Mouse (Mus musculus): ENCODE results near the gene Slc47a2. TPM values are rescaled to one million over a fixed set of nuclear protein-coding genes. Genes with fewer than 3 reads are reported as not detected.

The Slc47a2 gene
- polyA plus RNA-seq, 1 experiment from 2014 or later: not detected

DNA sequence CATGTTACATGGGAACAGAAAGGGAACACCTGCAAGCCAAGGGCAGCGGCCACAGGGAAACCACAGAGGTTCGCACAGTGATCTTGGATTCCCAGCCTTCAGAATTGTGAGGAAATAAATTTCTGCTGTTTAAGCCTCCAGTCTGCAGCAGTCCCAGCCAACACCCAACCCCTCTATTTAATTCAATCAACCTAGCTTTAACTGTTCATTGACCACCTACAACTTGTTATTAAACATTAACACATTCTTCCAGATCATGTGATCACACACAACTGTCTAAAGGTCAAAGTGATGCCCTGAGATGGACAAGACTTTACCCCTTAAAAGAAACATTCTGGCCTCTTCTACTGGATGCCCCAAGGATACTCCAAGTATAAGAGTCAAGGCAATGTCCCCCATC lies 26.0 kb upstream of the Slc47a2 start:
- Histone ChIP-seq H3K4me3 (ENCODE audit: low read depth, low read length) (no peak overlapping the region), H3K9ac (ENCODE audit: low read length) (no peak overlapping the region), H3K36me3 (ENCODE audit: control insufficient read depth, insufficient read depth, low read length) (no peaks in the 10 kb centered on the region), H3K27me3 (ENCODE audit: control insufficient read depth, insufficient read depth, low read length) (no peaks in the 10 kb centered on the region), H3K9me3 (ENCODE audit: control insufficient read depth, low read length) (no peaks in the 10 kb centered on the region), H3K4me2 (ENCODE audit: low read depth) (no peak overlapping the region), H3K27ac (ENCODE audit: low read depth, low read length) (no peak overlapping the region), H3K4me1 (ENCODE audit: control insufficient read depth, insufficient read depth, low read length) (no peaks in the 10 kb centered on the region)
- no peak for ATAC-seq (ENCODE audit: insufficient read depth, low FRiP score, low TSS enrichment)
- no peak for DNase-seq (ENCODE audit: low spot score)
- 97% methylated on average over 2 of the region's 2 CpGs for WGBS

DNA sequence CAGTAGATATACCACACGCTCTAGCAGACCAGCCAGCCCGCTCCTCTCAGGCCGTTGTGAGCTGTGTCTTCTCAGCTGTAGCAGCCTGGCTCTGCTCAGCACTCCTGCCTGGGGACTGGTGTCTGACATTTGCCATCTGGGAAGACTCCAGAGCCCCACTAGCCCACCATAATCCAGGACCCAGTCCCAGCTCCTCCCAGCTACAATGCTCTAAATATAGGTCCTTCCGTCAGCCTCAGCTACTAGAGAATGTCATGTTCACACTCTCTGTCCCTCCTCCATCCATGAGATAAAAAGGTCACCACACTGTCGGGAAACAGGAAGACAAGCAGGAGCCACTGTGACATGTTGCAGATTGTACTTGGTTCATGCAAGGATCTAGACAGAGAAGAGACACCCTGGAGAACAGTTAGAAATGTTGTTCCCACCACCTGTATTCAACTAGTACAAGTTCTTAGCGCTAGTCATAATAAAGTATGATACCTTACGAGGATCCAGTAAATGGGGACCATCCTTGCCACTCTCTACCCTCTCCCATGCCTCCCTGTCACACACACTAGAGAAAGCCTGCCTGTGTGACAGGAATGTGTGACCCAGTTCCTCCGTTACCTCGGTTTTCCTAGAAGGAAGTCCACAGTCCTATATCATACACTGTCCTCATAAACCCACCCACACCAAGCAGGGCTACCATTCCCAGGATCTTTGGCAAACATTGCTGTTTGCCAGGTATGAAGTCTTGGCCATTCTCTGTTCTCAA lies 24.0 kb upstream of the Slc47a2 start:
- Histone ChIP-seq H3K36me3 (ENCODE audit: control insufficient read depth, insufficient read depth, low read length) (no peaks in the 10 kb centered on the region), H3K4me1 (ENCODE audit: control insufficient read depth, insufficient read depth, low read length) (no peaks in the 10 kb centered on the region), H3K9ac (ENCODE audit: low read length) (no peak overlapping the region), H3K4me2 (ENCODE audit: low read depth) (no peak overlapping the region), H3K9me3 (ENCODE audit: control insufficient read depth, low read length) (no peaks in the 10 kb centered on the region), H3K4me3 (ENCODE audit: low read depth, low read length) (no peak overlapping the region), H3K27me3 (ENCODE audit: control insufficient read depth, insufficient read depth, low read length) (no peaks in the 10 kb centered on the region), H3K27ac (ENCODE audit: low read depth, low read length) (no peak overlapping the region)
- ATAC-seq (ENCODE audit: insufficient read depth, low FRiP score, low TSS enrichment) (no peak), DNase-seq (ENCODE audit: low spot score) (no peak)
- WGBS: 86% methylated on average over 9 of the region's 9 CpGs

DNA sequence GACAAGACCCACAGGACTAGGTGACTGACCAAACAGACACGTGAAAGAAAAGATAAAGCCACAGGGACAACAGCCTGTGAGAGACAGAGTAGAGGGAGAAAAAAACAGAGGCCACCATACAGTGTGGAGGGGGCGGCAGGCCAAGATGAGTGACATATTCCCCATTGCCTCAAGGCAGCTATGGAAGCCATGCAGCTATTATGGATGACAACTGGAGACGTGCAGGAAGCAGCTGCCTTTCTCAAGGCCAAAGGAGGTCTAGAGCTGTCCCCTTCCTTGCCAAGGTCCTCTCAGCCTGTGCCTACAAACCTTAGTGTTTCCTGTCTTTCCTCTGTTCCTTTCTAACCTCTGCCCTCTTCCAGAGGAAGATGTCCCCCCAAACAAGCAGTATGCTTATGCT lies 23.3 kb upstream of the Slc47a2 start:
- ATAC-seq (ENCODE audit: insufficient read depth, low FRiP score, low TSS enrichment) (no peak), DNase-seq (ENCODE audit: low spot score) (no peak)
- Histone ChIP-seq H3K4me2 (ENCODE audit: low read depth) (no peak overlapping the region), H3K9ac (ENCODE audit: low read length) (no peak overlapping the region), H3K4me1 (ENCODE audit: control insufficient read depth, insufficient read depth, low read length) (no peaks in the 10 kb centered on the region), H3K27ac (ENCODE audit: low read depth, low read length) (no peak overlapping the region), H3K36me3 (ENCODE audit: control insufficient read depth, insufficient read depth, low read length) (no peaks in the 10 kb centered on the region), H3K27me3 (ENCODE audit: control insufficient read depth, insufficient read depth, low read length) (no peaks in the 10 kb centered on the region), H3K9me3 (ENCODE audit: control insufficient read depth, low read length) (no peaks in the 10 kb centered on the region), H3K4me3 (ENCODE audit: low read depth, low read length) (no peak overlapping the region)
- WGBS: 75% methylated on average over 3 of the region's 3 CpGs

DNA sequence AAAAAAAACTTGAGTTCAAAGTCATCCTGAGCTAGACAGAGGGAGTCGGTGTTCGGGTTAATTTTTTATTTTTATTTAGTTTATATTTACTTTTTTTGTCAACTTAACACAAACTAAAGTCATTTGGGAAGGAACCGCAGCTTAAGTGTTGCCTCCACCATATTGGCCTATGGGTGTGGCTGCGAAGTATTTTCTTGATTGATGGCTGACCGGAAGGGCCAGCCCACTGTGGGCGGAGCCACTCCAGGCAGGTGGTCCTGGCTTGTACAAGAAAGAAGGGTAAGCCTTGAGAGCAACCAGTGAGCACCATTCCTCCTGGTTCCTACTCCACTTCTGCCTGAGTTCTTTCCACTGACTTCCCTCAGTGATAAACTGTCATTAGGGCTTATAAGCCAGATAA lies 21.4 kb upstream of the Slc47a2 start:
- H3K27ac ChIP-seq (ENCODE audit: low read depth, low read length): no peak overlapping the region
- no peak overlapping the region for H3K4me3 ChIP-seq (ENCODE audit: low read depth, low read length)
- ATAC-seq (ENCODE audit: insufficient read depth, low FRiP score, low TSS enrichment) (no peak), DNase-seq (ENCODE audit: low spot score) (no peak)
- H3K27me3 ChIP-seq (ENCODE audit: control insufficient read depth, insufficient read depth, low read length): no peaks in the 10 kb centered on the region
- H3K9me3 ChIP-seq (ENCODE audit: control insufficient read depth, low read length): no peaks in the 10 kb centered on the region
- no peaks in the 10 kb centered on the region for H3K4me1 ChIP-seq (ENCODE audit: control insufficient read depth, insufficient read depth, low read length)
- no peak overlapping the region for H3K4me2 ChIP-seq (ENCODE audit: low read depth)
- WGBS: 79% methylated on average over 6 of the region's 6 CpGs
- H3K9ac ChIP-seq (ENCODE audit: low read length): no peak overlapping the region
- no peaks in the 10 kb centered on the region for H3K36me3 ChIP-seq (ENCODE audit: control insufficient read depth, insufficient read depth, low read length)

DNA sequence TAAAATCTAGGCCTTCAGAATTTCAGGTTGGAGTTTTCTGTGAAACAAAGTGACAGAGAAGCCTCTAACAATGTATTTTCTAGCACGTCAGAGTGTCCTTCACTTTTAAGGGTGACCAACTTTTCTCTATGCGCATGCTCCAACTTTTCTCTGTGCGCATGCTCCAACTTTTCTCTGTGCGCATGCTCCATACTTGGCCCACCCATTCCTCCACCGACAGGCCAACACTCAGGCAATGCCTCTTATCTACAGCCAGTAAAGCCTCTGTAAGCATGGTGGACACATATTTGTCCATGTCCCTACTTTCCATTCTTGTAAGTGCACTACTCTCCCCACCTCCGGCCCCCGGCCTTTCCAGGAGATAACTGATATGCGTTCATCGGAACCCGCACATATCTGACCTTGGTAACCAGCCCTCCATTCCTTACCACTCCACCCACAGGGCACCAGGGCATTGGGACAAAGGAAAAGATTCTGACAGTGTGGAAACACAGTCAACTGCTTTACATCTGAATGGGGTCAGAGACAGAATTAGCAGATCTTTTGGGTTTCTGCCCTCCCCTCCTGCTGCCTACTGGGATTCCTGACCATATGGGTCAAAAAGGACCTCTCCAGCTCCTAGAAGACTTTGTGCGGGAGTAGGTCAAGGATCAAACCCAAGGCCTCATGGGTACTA lies 19.0 kb upstream of the Slc47a2 start:
- DNase-seq (ENCODE audit: low spot score) (no peak), ATAC-seq (ENCODE audit: insufficient read depth, low FRiP score, low TSS enrichment) (no peak)
- Histone ChIP-seq H3K4me3 (ENCODE audit: low read depth, low read length) (no peak overlapping the region), H3K27ac (ENCODE audit: low read depth, low read length) (no peak overlapping the region), H3K27me3 (ENCODE audit: control insufficient read depth, insufficient read depth, low read length) (no peaks in the 10 kb centered on the region), H3K9ac (ENCODE audit: low read length) (no peak overlapping the region), H3K9me3 (ENCODE audit: control insufficient read depth, low read length) (no peaks in the 10 kb centered on the region), H3K4me1 (ENCODE audit: control insufficient read depth, insufficient read depth, low read length) (no peaks in the 10 kb centered on the region), H3K4me2 (ENCODE audit: low read depth) (no peak overlapping the region), H3K36me3 (ENCODE audit: control insufficient read depth, insufficient read depth, low read length) (no peaks in the 10 kb centered on the region)
- 94% methylated on average over 11 of the region's 11 CpGs for WGBS

DNA sequence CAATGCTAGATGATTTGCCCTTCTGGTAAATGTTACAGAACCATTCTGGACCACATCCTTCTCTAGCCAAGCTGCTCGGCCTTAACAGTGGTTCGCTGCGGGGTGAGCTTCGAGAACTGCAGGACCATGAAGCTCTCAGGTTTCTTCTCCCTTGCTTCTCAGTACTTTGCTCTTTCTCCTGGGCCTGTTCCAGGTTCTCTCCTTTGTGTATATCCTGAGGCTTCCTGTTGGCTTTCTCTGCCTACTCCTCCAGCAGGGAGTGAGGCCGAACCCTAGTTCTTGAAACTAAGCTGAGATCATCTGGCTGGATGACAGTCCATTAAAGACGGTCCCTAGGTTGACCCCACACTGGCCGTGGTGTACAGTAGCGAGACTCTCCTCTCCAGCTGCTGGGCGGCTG lies 13.9 kb upstream of the Slc47a2 start:
- H3K9me3 ChIP-seq (ENCODE audit: control insufficient read depth, low read length): no peaks in the 10 kb centered on the region
- ATAC-seq (ENCODE audit: insufficient read depth, low FRiP score, low TSS enrichment): no peak

DNA sequence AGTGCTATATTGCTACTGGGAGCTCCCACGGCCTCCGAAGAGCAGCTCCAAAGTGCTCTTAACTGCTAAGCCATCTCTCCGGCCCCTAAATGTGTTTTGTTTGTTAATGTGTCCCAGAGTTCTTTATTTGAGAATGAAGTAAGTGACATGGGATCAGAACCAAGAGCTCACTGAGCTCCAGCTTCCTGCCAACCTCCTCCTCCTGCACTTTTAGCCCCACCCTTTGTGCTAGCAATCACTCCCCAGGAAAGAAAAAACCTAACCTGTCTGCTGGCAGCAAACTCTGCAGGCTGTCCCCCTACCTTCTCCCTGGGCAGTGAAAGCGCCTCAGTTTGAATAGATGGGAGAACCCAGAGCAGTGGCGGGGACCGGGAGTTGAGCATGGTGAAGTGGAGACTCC lies 13.5 kb upstream of the Slc47a2 start:
- H3K4me1 ChIP-seq (ENCODE audit: control insufficient read depth, insufficient read depth, low read length): no peaks in the 10 kb centered on the region

More for the DNA sequence above, 13.9 kb upstream of the Slc47a2 start:
- H3K36me3 ChIP-seq (ENCODE audit: control insufficient read depth, insufficient read depth, low read length): no peaks in the 10 kb centered on the region
- no peaks in the 10 kb centered on the region for H3K27me3 ChIP-seq (ENCODE audit: control insufficient read depth, insufficient read depth, low read length)
- H3K4me3 ChIP-seq (ENCODE audit: low read depth, low read length): no peak overlapping the region
- DNase-seq (ENCODE audit: low spot score): no peak
- H3K4me2 ChIP-seq (ENCODE audit: low read depth): no peak overlapping the region
- H3K27ac ChIP-seq (ENCODE audit: low read depth, low read length): no peak overlapping the region
- 90% methylated on average over 9 of the region's 9 CpGs for WGBS
- no peaks in the 10 kb centered on the region for H3K4me1 ChIP-seq (ENCODE audit: control insufficient read depth, insufficient read depth, low read length)
- H3K9ac ChIP-seq (ENCODE audit: low read length): no peak overlapping the region

DNA sequence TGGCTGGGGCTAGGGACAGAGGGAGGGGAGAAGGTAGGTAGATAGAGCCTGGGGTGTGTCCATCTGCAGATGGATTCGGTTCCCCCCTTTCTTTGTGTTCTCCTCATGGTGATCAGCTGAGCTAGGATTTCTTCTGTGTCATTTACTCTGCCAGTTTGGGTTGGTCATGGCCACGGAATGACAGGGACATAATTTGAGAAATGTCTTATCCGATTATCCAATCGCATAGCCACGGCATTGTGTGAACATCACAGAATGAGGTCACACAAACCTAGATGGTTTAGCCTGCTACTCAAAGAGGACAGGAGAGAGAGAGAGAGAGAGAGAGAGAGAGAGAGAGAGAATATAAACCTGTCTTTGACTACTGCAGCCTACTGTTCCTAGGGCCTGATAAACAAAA lies 12.7 kb upstream of the Slc47a2 start:
- Histone ChIP-seq H3K36me3 (ENCODE audit: control insufficient read depth, insufficient read depth, low read length) (no peaks in the 10 kb centered on the region), H3K4me3 (ENCODE audit: low read depth, low read length) (no peak overlapping the region), H3K4me1 (ENCODE audit: control insufficient read depth, insufficient read depth, low read length) (no peaks in the 10 kb centered on the region), H3K9me3 (ENCODE audit: control insufficient read depth, low read length) (no peaks in the 10 kb centered on the region), H3K4me2 (ENCODE audit: low read depth) (no peak overlapping the region), H3K9ac (ENCODE audit: low read length) (no peak overlapping the region), H3K27ac (ENCODE audit: low read depth, low read length) (no peak overlapping the region), H3K27me3 (ENCODE audit: control insufficient read depth, insufficient read depth, low read length) (no peaks in the 10 kb centered on the region)
- no peak for DNase-seq (ENCODE audit: low spot score)
- no peak for ATAC-seq (ENCODE audit: insufficient read depth, low FRiP score, low TSS enrichment)
- 86% methylated on average over 5 of the region's 5 CpGs for WGBS

More for the DNA sequence above, 13.5 kb upstream of the Slc47a2 start:
- ATAC-seq (ENCODE audit: insufficient read depth, low FRiP score, low TSS enrichment) (no peak), DNase-seq (ENCODE audit: low spot score) (no peak)
- H3K9ac ChIP-seq (ENCODE audit: low read length): no peak overlapping the region
- no peak overlapping the region for H3K27ac ChIP-seq (ENCODE audit: low read depth, low read length)
- no peak overlapping the region for H3K4me2 ChIP-seq (ENCODE audit: low read depth)
- 77% methylated on average over 6 of the region's 6 CpGs for WGBS
- H3K36me3 ChIP-seq (ENCODE audit: control insufficient read depth, insufficient read depth, low read length): no peaks in the 10 kb centered on the region
- no peaks in the 10 kb centered on the region for H3K27me3 ChIP-seq (ENCODE audit: control insufficient read depth, insufficient read depth, low read length)
- H3K4me3 ChIP-seq (ENCODE audit: low read depth, low read length): no peak overlapping the region
- no peaks in the 10 kb centered on the region for H3K9me3 ChIP-seq (ENCODE audit: control insufficient read depth, low read length)

DNA sequence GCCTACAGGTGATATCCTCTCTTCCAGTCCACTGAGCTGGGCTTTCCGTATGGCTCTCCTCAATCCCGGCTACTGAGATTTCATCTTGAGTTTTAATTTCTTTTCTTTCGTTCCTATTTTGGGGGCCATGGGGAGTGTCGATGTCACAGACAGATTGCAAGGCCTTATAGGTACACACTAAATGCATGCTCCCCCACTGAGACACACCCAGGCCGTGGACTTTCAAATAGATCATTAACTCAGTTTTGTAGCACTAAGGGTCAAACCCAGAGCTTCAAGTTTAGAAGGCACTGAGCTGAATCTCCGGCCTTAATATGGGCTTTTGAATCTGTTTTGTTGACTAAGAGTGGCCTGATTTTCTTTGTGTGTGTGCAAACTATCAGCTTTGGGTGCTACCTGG lies 11.7 kb upstream of the Slc47a2 start:
- 80% methylated on average over 6 of the region's 6 CpGs for WGBS
- Histone ChIP-seq H3K9ac (ENCODE audit: low read length) (no peak overlapping the region), H3K36me3 (ENCODE audit: control insufficient read depth, insufficient read depth, low read length) (no peaks in the 10 kb centered on the region), H3K9me3 (ENCODE audit: control insufficient read depth, low read length) (no peaks in the 10 kb centered on the region), H3K27ac (ENCODE audit: low read depth, low read length) (no peak overlapping the region), H3K4me2 (ENCODE audit: low read depth) (no peak overlapping the region), H3K27me3 (ENCODE audit: control insufficient read depth, insufficient read depth, low read length) (no peaks in the 10 kb centered on the region), H3K4me3 (ENCODE audit: low read depth, low read length) (no peak overlapping the region), H3K4me1 (ENCODE audit: control insufficient read depth, insufficient read depth, low read length) (no peaks in the 10 kb centered on the region)
- no peak for ATAC-seq (ENCODE audit: insufficient read depth, low FRiP score, low TSS enrichment)
- no peak for DNase-seq (ENCODE audit: low spot score)

Measured in neural tube, embryonic 11.5 days (tissue).